Mouse (Mus musculus) CD4-positive helper T cell, adult 2 months (primary cell): Measurements from ENCODE around the gene BC048679.
A peak's percentile ranks its signal among the peaks of the same experiment; 100 is the strongest.

Experiments
- DNase-seq: peaks from one replicate; pipeline ENCODE4 v3.0.0-alpha.2; 2012; ENCODE audit warnings: low read depth, missing footprints, low spot score

BC048679 gene

GRCm38 (mm10) chr7:81498181-81498580, at the start of gene BC048679:
Gene BC048679, minus strand, starts transcription at chr7:81498281.
- no peak for DNase-seq

- no peak for DNase-seq
Measured at GRCm38 (mm10) chr7:81542934-81543333, 44.9 kb upstream of the BC048679 start.

- no peak for DNase-seq
Measured at GRCm38 (mm10) chr7:81541924-81542524, 43.9 kb upstream of the BC048679 start.

- DNase-seq: no peak
Measured at GRCm38 (mm10) chr7:81540999-81541398, 42.9 kb upstream of the BC048679 start.

GRCm38 (mm10) chr7:81539565-81539964, 41.5 kb upstream of the BC048679 start:
- DNase-seq: no peak

GRCm38 (mm10) chr7:81538070-81538675, 40.1 kb upstream of the BC048679 start:
- DNase-seq: peak; percentile 58

- no peak for DNase-seq
Measured at GRCm38 (mm10) chr7:81536478-81536877, 38.4 kb upstream of the BC048679 start.

- DNase-seq: no peak
Measured at GRCm38 (mm10) chr7:81531462-81531861, 33.4 kb upstream of the BC048679 start.

GRCm38 (mm10) chr7:81528918-81529317, 30.8 kb upstream of the BC048679 start:
- DNase-seq: no peak

GRCm38 (mm10) chr7:81523663-81524017, 25.6 kb upstream of the BC048679 start:
- no peak for DNase-seq

- peak; percentile 96 for DNase-seq
Measured at GRCm38 (mm10) chr7:81523008-81523662, 25.1 kb upstream of the BC048679 start.

- no peak for DNase-seq
Measured at GRCm38 (mm10) chr7:81516154-81517030, 18.3 kb upstream of the BC048679 start.

- DNase-seq: no peak
Measured at GRCm38 (mm10) chr7:81514906-81515590, 17.0 kb upstream of the BC048679 start.

GRCm38 (mm10) chr7:81501050-81501449, 3.0 kb upstream of the BC048679 start:
- DNase-seq: no peak

- DNase-seq: no peak
Measured at GRCm38 (mm10) chr7:81497171-81497570, 910 bp downstream of the BC048679 start.

GRCm38 (mm10) chr7:81493331-81494021, 4.6 kb downstream of the BC048679 start, which contains the start of gene Ap3b2:
Gene Ap3b2, minus strand, starts transcription at chr7:81493925.
- peak; percentile 30 for DNase-seq

GRCm38 (mm10) chr7:81492628-81493027, 5.5 kb downstream of the BC048679 start:
- no peak for DNase-seq

- DNase-seq: no peak
Measured at GRCm38 (mm10) chr7:81489649-81490048, 8.4 kb downstream of the BC048679 start.

GRCm38 (mm10) chr7:81480800-81481199, 17.3 kb downstream of the BC048679 start:
- no peak for DNase-seq

GRCm38 (mm10) chr7:81479531-81480090, 18.5 kb downstream of the BC048679 start:
- no peak for DNase-seq
